Mouse (Mus musculus) gastrocnemius, adult 8-10 months (tissue): ENCODE results near the gene Dppa3. TPM values are rescaled to one million over a fixed set of nuclear protein-coding genes. Genes with fewer than 3 reads are reported as not detected.

Experiments
- DNase-seq, 2 experiments: peaks; one replicate each; pipeline ENCODE4 v3.0.0; 2022; ENCODE audit warnings: low spot score in 2 of 2
- total RNA-seq, 4 experiments: library from RNA; stranded (reverse); gene quantifications; 2 replicates each; pipeline ENCODE4 v1.2.4; 2022

Dppa3 gene
- total RNA-seq, 4 experiments from 2014 or later: not detected

GRCm38 (mm10) chr6:122667715-122668114, 41.5 kb downstream of the Dppa3 start:
- no peak for DNase-seq

GRCm38 (mm10) chr6:122668823-122669222, 42.6 kb downstream of the Dppa3 start:
- no peak for DNase-seq

- DNase-seq: peak; percentile 83 to 84
Observed at GRCm38 (mm10) chr6:122669406-122670200, 43.4 kb downstream of the Dppa3 start.

- no peak for DNase-seq
Observed at GRCm38 (mm10) chr6:122670201-122670551, 44.0 kb downstream of the Dppa3 start.

- no peak for DNase-seq
Observed at GRCm38 (mm10) chr6:122670841-122671240, 44.6 kb downstream of the Dppa3 start.

GRCm38 (mm10) chr6:122672746-122673145, 46.5 kb downstream of the Dppa3 start:
- DNase-seq: no peak

Other genes starting within 250 kb of the Dppa3 start
- gene Rimklb, start 127.6 kb upstream of the Dppa3 start, total RNA-seq: 1 to 10 TPM in 1 of 4 experiments, under 1 TPM in 2, not detected in 1; 0.22 to 1.3 (median 0.80) TPM
- gene Mfap5, start 120.6 kb upstream of the Dppa3 start, total RNA-seq: 10 to 100 TPM in 3 of 4 experiments, 1 to 10 TPM in 1; 9.2 to 17.7 (median 13.8) TPM
- not detected for gene Aicda, start 72.6 kb upstream of the Dppa3 start, total RNA-seq
- gene Apobec1, start 24.0 kb upstream of the Dppa3 start, total RNA-seq: 1 to 10 TPM in 3 of 4 experiments, under 1 TPM in 1; 0.53 to 1.8 (median 1.3) TPM
- not detected for gene Gdf3, start 16.3 kb upstream of the Dppa3 start, total RNA-seq
- not detected for gene Nanog, start 81.1 kb downstream of the Dppa3 start, total RNA-seq
- gene Slc2a3, start 175.2 kb downstream of the Dppa3 start, total RNA-seq: 10 to 100 TPM in 2 of 4 experiments, 1 to 10 TPM in 2; 3.6 to 12.3 (median 10.4) TPM
- gene Foxj2, start 193.5 kb downstream of the Dppa3 start, total RNA-seq: 10 to 100 TPM; 23.3 to 27.1 (median 26.4) TPM
- under 1 TPM; 0.15 to 0.83 (median 0.42) TPM for gene C3ar1, start 229.8 kb downstream of the Dppa3 start, total RNA-seq
- 10 to 100 TPM; 11.2 to 15.9 (median 12.1) TPM for gene Necap1, start 248.1 kb downstream of the Dppa3 start, total RNA-seq